Mouse (Mus musculus) MEL (cell line): ENCODE results near the gene Msi2. TPM values are rescaled to one million over a fixed set of nuclear protein-coding genes. Genes with fewer than 3 reads are reported as not detected.

ENCODE experiments used
- DNase-seq: peaks from one replicate; pipeline ENCODE4 v3.0.0; 2011; ENCODE audit warnings: low read depth, low spot score
- H3K27ac ChIP-seq: 2 replicates; pipeline ENCODE4 v1.5.1; 2012; ENCODE audit warnings: low read depth, mild to moderate bottlenecking, control low read depth, low read length, moderate library complexity; ENCODE audit not compliant: control insufficient read depth
- H3K27me3 ChIP-seq, 2 experiments: fragments of 150-350 bp in 1 of 2; sonication (generic) in 1 of 2; 2 replicates each; pipeline ENCODE4 v1.6.1; 2012; ENCODE audit warnings: low read length in 2 of 2, mild to moderate bottlenecking in 2 of 2, improper control_type of control experiment in 1 of 2, moderate library complexity in 1 of 2; ENCODE audit not compliant: insufficient read depth in 2 of 2, control insufficient read depth in 1 of 2
- H3K36me3 ChIP-seq, 2 experiments: 2 replicates each; pipeline ENCODE4 v1.6.1; 2012 to 2014; ENCODE audit warnings: low read length in 2 of 2, improper control_type of control experiment in 1 of 2, inconsistent platforms in 1 of 2, mild to moderate bottlenecking in 1 of 2; ENCODE audit not compliant: insufficient read depth in 2 of 2, control insufficient read depth in 1 of 2
- H3K4me1 ChIP-seq, 2 experiments: fragments of 150-350 bp in 1 of 2; sonication (generic) in 1 of 2; 2 replicates each; pipeline ENCODE4 v1.6.1; 2012; ENCODE audit warnings: low read length in 2 of 2, improper control_type of control experiment in 1 of 2, mild to moderate bottlenecking in 1 of 2; ENCODE audit not compliant: insufficient read depth in 2 of 2, control insufficient read depth in 1 of 2
- H3K4me3 ChIP-seq, 2 experiments: fragments of 150-350 bp in 1 of 2; sonication (generic) in 1 of 2; 2 replicates each; pipeline ENCODE4 v1.5.1; 2012; ENCODE audit warnings: low read depth in 2 of 2, low read length in 2 of 2, mild to moderate bottlenecking in 2 of 2, moderate library complexity in 2 of 2, control low read depth in 1 of 2, improper control_type of control experiment in 1 of 2; ENCODE audit not compliant: control insufficient read depth in 1 of 2, insufficient read depth in 1 of 2
- H3K79me2 ChIP-seq: 2 replicates; pipeline ENCODE4 v1.6.1; 2012; ENCODE audit warnings: mild to moderate bottlenecking, low read length, moderate library complexity; ENCODE audit not compliant: control insufficient read depth, poor library complexity, insufficient read depth
- H3K9ac ChIP-seq: 2 replicates; pipeline ENCODE4 v1.6.1; 2012; ENCODE audit warnings: low read depth, mild to moderate bottlenecking, control low read depth, low read length, moderate library complexity; ENCODE audit not compliant: control insufficient read depth, poor library complexity, severe bottlenecking
- H3K9me3 ChIP-seq: fragments of 150-350 bp; sonication (generic); replicated peaks from 2 replicates; pipeline ENCODE4 v1.6.1; 2012; ENCODE audit warnings: mild to moderate bottlenecking, low read length, improper control_type of control experiment, moderate library complexity; ENCODE audit not compliant: insufficient read depth
- BHLHE40 ChIP-seq: IDR thresholded peaks from 2 replicates; pipeline ENCODE4 v1.6.1; 2012; ENCODE audit warnings: low read depth, mild to moderate bottlenecking, inconsistent platforms, low read length, improper control_type of control experiment, borderline replicate concordance
- CHD1 ChIP-seq: IDR thresholded peaks from 2 replicates; pipeline ENCODE4 v1.6.1; 2012; ENCODE audit warnings: low read depth, mild to moderate bottlenecking, inconsistent platforms, low read length, improper control_type of control experiment
- E2F4 ChIP-seq: IDR thresholded peaks from 2 replicates; pipeline ENCODE4 v1.6.1; 2011; ENCODE audit warnings: low read depth, low read length, improper control_type of control experiment, borderline replicate concordance
- ELF1 ChIP-seq: IDR thresholded peaks from 2 replicates; pipeline ENCODE4 v1.6.1; 2014; ENCODE audit warnings: low read depth, mild to moderate bottlenecking, inconsistent platforms, low read length, improper control_type of control experiment, moderate library complexity
- ETS1 ChIP-seq: IDR thresholded peaks from 2 replicates; pipeline ENCODE4 v1.6.1; 2012; ENCODE audit warnings: low read depth, mild to moderate bottlenecking, inconsistent platforms, low read length, improper control_type of control experiment, moderate library complexity
- GABPA ChIP-seq: IDR thresholded peaks from 2 replicates; pipeline ENCODE4 v1.6.1; 2012; ENCODE audit warnings: low read depth, mild to moderate bottlenecking, inconsistent platforms, low read length, improper control_type of control experiment, moderate library complexity
- GATA1 ChIP-seq: IDR thresholded peaks from 2 replicates; pipeline ENCODE4 v1.6.1; 2011; ENCODE audit warnings: low read depth, low read length, improper control_type of control experiment
- JUND ChIP-seq: IDR thresholded peaks from 2 replicates; pipeline ENCODE4 v1.6.1; 2011; ENCODE audit warnings: low read depth, mild to moderate bottlenecking, improper control_type of control experiment, low read length
- MAFK ChIP-seq: IDR thresholded peaks from 2 replicates; pipeline ENCODE4 v1.6.1; 2011; ENCODE audit warnings: low read depth, mild to moderate bottlenecking, low read length, improper control_type of control experiment, borderline replicate concordance
- MAZ ChIP-seq: IDR thresholded peaks from 2 replicates; pipeline ENCODE4 v1.6.1; 2012; ENCODE audit warnings: low read depth, mild to moderate bottlenecking, inconsistent platforms, low read length, improper control_type of control experiment
- MEF2A ChIP-seq: IDR thresholded peaks from 2 replicates; pipeline ENCODE4 v1.6.1; 2014; ENCODE audit warnings: low read depth, mild to moderate bottlenecking, inconsistent platforms, low read length, improper control_type of control experiment; ENCODE audit not compliant: poor library complexity, insufficient replicate concordance, severe bottlenecking; ENCODE audit errors: extremely low read depth
- MXI1 ChIP-seq: IDR thresholded peaks from 2 replicates; pipeline ENCODE4 v1.6.1; 2011; ENCODE audit warnings: mild to moderate bottlenecking, low read depth, low read length, improper control_type of control experiment
- MYC ChIP-seq: IDR thresholded peaks from 2 replicates; pipeline ENCODE4 v1.6.1; 2011; ENCODE audit warnings: low read depth, mild to moderate bottlenecking, low read length, improper control_type of control experiment, moderate library complexity
- NELFE ChIP-seq: IDR thresholded peaks from 2 replicates; pipeline ENCODE4 v1.6.1; 2011; ENCODE audit warnings: low read depth, low read length, improper control_type of control experiment
- NRF1 ChIP-seq: IDR thresholded peaks from 2 replicates; pipeline ENCODE4 v1.6.1; 2014; ENCODE audit warnings: low read depth, mild to moderate bottlenecking, inconsistent platforms, low read length, improper control_type of control experiment, moderate library complexity; ENCODE audit not compliant: poor library complexity, insufficient read depth, severe bottlenecking
- POLR2A ChIP-seq, 2 experiments: IDR thresholded peaks; 2 replicates each; pipeline ENCODE4 v1.6.1; 2011 to 2012; ENCODE audit warnings: low read length in 2 of 2, mild to moderate bottlenecking in 2 of 2, control low read depth in 1 of 2, improper control_type of control experiment in 1 of 2, low read depth in 1 of 2, moderate library complexity in 1 of 2; ENCODE audit not compliant: control insufficient read depth in 1 of 2, insufficient read depth in 1 of 2, poor library complexity in 1 of 2
- POLR2AphosphoS2 ChIP-seq: IDR thresholded peaks from 2 replicates; pipeline ENCODE4 v1.6.1; 2011; ENCODE audit warnings: low read length, improper control_type of control experiment
- POLR2AphosphoS5 ChIP-seq: IDR thresholded peaks from 2 replicates; pipeline ENCODE4 v1.6.1; 2012; ENCODE audit warnings: low read depth, borderline replicate concordance, mild to moderate bottlenecking, inconsistent platforms, low read length, moderate library complexity, mixed read lengths
- RCOR1 ChIP-seq: IDR thresholded peaks from 2 replicates; pipeline ENCODE4 v1.6.1; 2012; ENCODE audit warnings: low read depth, mild to moderate bottlenecking, inconsistent platforms, low read length, improper control_type of control experiment
- SIN3A ChIP-seq: IDR thresholded peaks from 2 replicates; pipeline ENCODE4 v1.6.1; 2012; ENCODE audit warnings: low read length, improper control_type of control experiment, inconsistent platforms
- SMC3 ChIP-seq: IDR thresholded peaks from 2 replicates; pipeline ENCODE4 v1.6.1; 2011; ENCODE audit warnings: low read depth, low read length, improper control_type of control experiment
- TAL1 ChIP-seq: IDR thresholded peaks from 2 replicates; pipeline ENCODE4 v1.6.1; 2012; ENCODE audit warnings: mild to moderate bottlenecking, inconsistent platforms, low read length, moderate library complexity, mixed read lengths
- TBP ChIP-seq: IDR thresholded peaks from 2 replicates; pipeline ENCODE4 v1.8.0; 2011; ENCODE audit warnings: low read depth, low read length, improper control_type of control experiment
- UBTF ChIP-seq: IDR thresholded peaks from 2 replicates; pipeline ENCODE4 v1.6.1; 2012; ENCODE audit warnings: low read depth, mild to moderate bottlenecking, inconsistent platforms, low read length, improper control_type of control experiment, moderate library complexity, borderline replicate concordance; ENCODE audit not compliant: insufficient read depth
- USF2 ChIP-seq, 2 experiments: IDR thresholded peaks; 2 replicates each; pipeline ENCODE4 v1.6.1; 2011 to 2012; ENCODE audit warnings: improper control_type of control experiment in 2 of 2, low read length in 2 of 2, borderline replicate concordance in 1 of 2, inconsistent platforms in 1 of 2, low read depth in 1 of 2, mild to moderate bottlenecking in 1 of 2; ENCODE audit not compliant: insufficient read depth in 1 of 2
- ZMIZ1 ChIP-seq: IDR thresholded peaks from 2 replicates; pipeline ENCODE4 v1.6.1; 2012; ENCODE audit warnings: low read depth, mild to moderate bottlenecking, inconsistent platforms, low read length, improper control_type of control experiment, moderate library complexity
- ZNF384 ChIP-seq: IDR thresholded peaks from 2 replicates; pipeline ENCODE4 v1.6.1; 2012; ENCODE audit warnings: low read depth, mild to moderate bottlenecking, inconsistent platforms, low read length, improper control_type of control experiment
- polyA plus RNA-seq, 2 experiments: library from polyadenylated mRNA; stranded (reverse) in 1 of 2; unstranded in 1 of 2; fragments of >175 nt in 1 of 2; fragments of >200 nt in 1 of 2; gene quantifications; 2 replicates each; pipeline versions ENCODE4 v1.2.1 to v1.2.4; 2012; ENCODE audit warnings: low replicate concordance in 2 of 2, low read depth in 1 of 2; ENCODE audit not compliant: insufficient read length in 2 of 2, insufficient read depth in 1 of 2, missing spikeins in 1 of 2
- total RNA-seq: library from RNA; depleted of rRNA; stranded (reverse); fragments of 300-350 nt; gene quantifications from 2 replicates; pipeline ENCODE4 v1.2.3, GENCODE M21; 2012

The Msi2 gene
- total and polyA plus RNA-seq, 3 experiments, result 16.2 to 29.7 TPM; not detected in 1

GRCm38 (mm10) chr11:88692374-88692773 is 25.9 kb downstream of the Msi2 start:
- TF ChIP-seq MEF2A (no peak), CHD1 (no peak), ELF1 (no peak), NELFE (no peak), USF2 (IDR thresholded peaks at IDR 0.05; ENCODE audit: borderline replicate concordance in 1 of 2, insufficient read depth in 1 of 2, low read depth in 1 of 2, low read length in 2 of 2) (no peak), GATA1 (no peak), TAL1 (no peak), POLR2AphosphoS5 (no peak), SMC3 (no peak), NRF1 (no peak), TBP (no peak), MXI1 (no peak), MAFK (no peak), MYC (no peak), UBTF (no peak)
- Histone ChIP-seq H3K9me3 (no peaks in the 10 kb centered on the region), H3K4me1 (no peaks in the 10 kb centered on the region), H3K27me3 (no peaks in the 10 kb centered on the region), H3K9ac (no peak overlapping the region), H3K27ac (no peak overlapping the region), H3K79me2 (no peaks in the 10 kb centered on the region), H3K36me3 (peaks cover 0 to 6% of the 10 kb centered on the region in 2 experiments; a peak in 1 of 4 replicates), H3K4me3 (no peak overlapping the region)
- DNase-seq, result no peak

- no peak overlapping the region for H3K27ac ChIP-seq
- H3K4me3 ChIP-seq, result no peak overlapping the region
- no peak for DNase-seq
- no peaks in the 10 kb centered on the region for H3K9me3 ChIP-seq
- H3K27me3 ChIP-seq, result no peaks in the 10 kb centered on the region
- TF ChIP-seq POLR2A (IDR thresholded peaks at IDR 0.05; ENCODE audit: control insufficient read depth in 1 of 2, insufficient read depth in 1 of 2, low read depth in 1 of 2, low read length in 2 of 2, poor library complexity in 1 of 2) (no peak), JUND (no peak), RCOR1 (no peak), MAZ (no peak), ZNF384 (no peak), ETS1 (no peak), CHD1 (no peak), BHLHE40 (no peak), E2F4 (no peak), POLR2AphosphoS2 (no peak), GABPA (no peak), USF2 (IDR thresholded peaks at IDR 0.05; ENCODE audit: borderline replicate concordance in 1 of 2, insufficient read depth in 1 of 2, low read depth in 1 of 2, low read length in 2 of 2) (no peak), SIN3A (no peak), ZMIZ1 (no peak)
- peaks cover 0 to 7% of the 10 kb centered on the region in 2 experiments; a peak in 1 of 4 replicates for H3K36me3 ChIP-seq
- no peak overlapping the region for H3K9ac ChIP-seq
- no peaks in the 10 kb centered on the region for H3K4me1 ChIP-seq
- H3K79me2 ChIP-seq, result no peaks in the 10 kb centered on the region
Observed at GRCm38 (mm10) chr11:88690556-88691287, 27.6 kb downstream of the Msi2 start.
